Mouse (Mus musculus) hindbrain, embryonic 13.5 days (tissue): ENCODE data around the gene Gart. TPM values are rescaled to one million over a fixed set of nuclear protein-coding genes. Genes with fewer than 3 reads are reported as not detected.

ENCODE experiments used
- ATAC-seq: fragments of 200-750 bp; cut with Nextera tagmentation; 2 replicates; pipeline ENCODE4 v1.8.0; 2017; ENCODE audit warnings: moderate TSS enrichment; ENCODE audit not compliant: low FRiP score
- H3K27ac ChIP-seq: fragments of 300-500 bp; sonication (generic); 2 replicates; pipeline ENCODE4 v1.5.1; 2015; ENCODE audit warnings: inconsistent platforms, mild to moderate bottlenecking, moderate library complexity
- H3K27me3 ChIP-seq: fragments of 300-500 bp; sonication (generic); 2 replicates; pipeline ENCODE4 v1.6.1; 2015; ENCODE audit warnings: mild to moderate bottlenecking, inconsistent platforms
- H3K36me3 ChIP-seq: fragments of 300-500 bp; sonication (generic); 2 replicates; pipeline ENCODE4 v1.6.1; 2015; ENCODE audit warnings: mild to moderate bottlenecking, inconsistent platforms
- H3K4me1 ChIP-seq: fragments of 300-500 bp; sonication (generic); replicated peaks from 2 replicates; pipeline ENCODE4 v1.6.1; 2015; ENCODE audit warnings: inconsistent platforms
- H3K4me2 ChIP-seq: fragments of 300-500 bp; sonication (generic); 2 replicates; pipeline ENCODE4 v1.6.1; 2015; ENCODE audit warnings: inconsistent platforms, mild to moderate bottlenecking, moderate library complexity
- H3K4me3 ChIP-seq: fragments of 300-500 bp; sonication (generic); 2 replicates; pipeline ENCODE4 v1.5.1; 2015; ENCODE audit warnings: mild to moderate bottlenecking, inconsistent platforms
- H3K9ac ChIP-seq: fragments of 300-500 bp; sonication (generic); 2 replicates; pipeline ENCODE4 v1.6.1; 2015; ENCODE audit warnings: mild to moderate bottlenecking, inconsistent platforms
- H3K9me3 ChIP-seq: fragments of 300-500 bp; sonication (generic); 2 replicates; pipeline ENCODE4 v1.6.1; 2016; ENCODE audit warnings: inconsistent platforms
- WGBS: fragments of 180-500 bp; shearing (Covaris S2); methylation state at CpG from one replicate; pipeline ENCODE4 v1.1.7; 2015; 5-methylcytosine and 5-hydroxymethylcytosine counted together
- polyA plus RNA-seq: library from polyadenylated mRNA; unstranded; fragments of >200 nt; fragmentation: Nextera tagmentation; extraction: Ambion mirVana; gene quantifications from 2 replicates; pipeline ENCODE4 v1.2.1, GENCODE M21; 2015

Gene Gart
- polyA plus RNA-seq, 1 experiment from 2014 or later: 67.3 TPM

DNA sequence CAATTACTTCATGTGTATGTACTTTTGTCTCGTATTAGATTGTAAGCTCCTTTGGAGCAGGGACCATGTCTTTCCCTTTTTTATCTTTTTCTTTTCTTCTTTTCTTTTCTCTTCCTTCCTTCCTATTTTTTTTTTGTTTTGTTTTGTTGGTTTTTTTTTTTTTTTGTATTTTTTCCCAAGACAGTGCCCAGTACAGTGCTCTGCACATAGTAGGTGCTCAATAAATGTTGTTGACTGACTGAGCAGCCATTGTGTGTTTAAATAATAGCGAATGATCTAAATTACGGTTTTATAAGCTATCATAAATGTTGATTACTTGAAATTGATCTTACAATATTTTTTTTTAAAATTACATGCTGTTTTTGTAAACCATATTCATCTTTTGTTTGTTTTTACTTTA is 17.0 kb upstream of the Gart start:
- H3K4me1 ChIP-seq: peaks cover 10% of the 10 kb centered on the region
- WGBS: 97% methylated on average over 3 of the region's 3 CpGs
- H3K27me3 ChIP-seq: no peaks in the 10 kb centered on the region
- no peak overlapping the region for H3K9ac ChIP-seq
- H3K4me3 ChIP-seq: no peak overlapping the region
- no peak overlapping the region for H3K4me2 ChIP-seq
- no peaks in the 10 kb centered on the region for H3K9me3 ChIP-seq
- ATAC-seq: no peak
- H3K36me3 ChIP-seq: peaks cover 82% of the 10 kb centered on the region
- no peak overlapping the region for H3K27ac ChIP-seq

- no peak for ATAC-seq
- Histone ChIP-seq H3K36me3 (peaks cover 91% of the 10 kb centered on the region), H3K4me1 (peaks cover 10% of the 10 kb centered on the region), H3K27me3 (no peaks in the 10 kb centered on the region), H3K9ac (no peak overlapping the region), H3K4me2 (no peak overlapping the region), H3K4me3 (no peak overlapping the region), H3K27ac (no peak overlapping the region), H3K9me3 (no peaks in the 10 kb centered on the region)
- 95% methylated on average over 16 of the region's 16 CpGs for whole genome bisulfite sequencing
Measured at GRCm38 (mm10) chr16:91662336-91662735, 15.6 kb upstream of the Gart start.

DNA sequence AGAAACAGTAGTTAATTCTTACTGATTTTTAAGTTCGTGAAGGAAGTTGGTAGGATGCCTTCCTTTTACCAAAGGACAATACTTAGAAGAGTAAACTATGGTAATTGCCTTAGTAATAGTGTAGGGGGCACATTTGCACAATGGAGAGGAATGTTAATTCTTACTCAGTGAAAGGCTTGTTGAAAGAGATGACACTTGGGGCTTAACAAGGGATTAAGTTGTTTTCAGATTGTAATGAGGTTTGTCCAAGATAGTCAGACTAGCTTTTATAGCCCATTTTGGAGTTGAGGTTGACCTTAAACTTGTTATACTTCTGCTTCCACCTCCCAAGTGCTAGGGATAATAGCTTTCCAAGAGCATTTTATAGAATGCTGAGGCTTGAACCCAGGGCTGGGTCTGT is 14.6 kb upstream of the Gart start:
- no peak overlapping the region for H3K27ac ChIP-seq
- peaks cover 91% of the 10 kb centered on the region for H3K36me3 ChIP-seq
- H3K27me3 ChIP-seq: no peaks in the 10 kb centered on the region
- no peak overlapping the region for H3K4me3 ChIP-seq
- H3K9me3 ChIP-seq: no peaks in the 10 kb centered on the region
- H3K9ac ChIP-seq: no peak overlapping the region
- WGBS: 55% methylated on average over 1 of the region's 1 CpGs
- no peak overlapping the region for H3K4me2 ChIP-seq
- ATAC-seq: no peak
- H3K4me1 ChIP-seq: peaks cover 10% of the 10 kb centered on the region

DNA sequence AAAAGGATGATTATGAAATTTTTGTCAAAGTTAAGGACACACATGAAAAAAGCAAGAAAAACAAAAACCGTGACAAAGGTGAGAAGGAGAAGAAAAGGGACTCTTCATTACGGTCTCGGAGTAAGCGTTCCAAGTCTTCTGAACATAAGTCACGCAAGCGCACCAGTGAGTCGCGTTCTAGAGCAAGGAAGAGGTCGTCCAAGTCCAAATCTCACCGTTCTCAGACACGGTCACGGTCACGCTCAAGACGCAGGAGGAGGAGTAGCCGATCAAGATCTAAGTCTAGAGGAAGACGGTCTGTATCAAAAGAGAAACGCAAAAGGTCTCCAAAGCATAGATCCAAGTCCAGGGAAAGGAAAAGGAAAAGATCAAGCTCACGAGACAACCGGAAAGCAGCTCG is 13.0 kb upstream of the Gart start:
- peaks cover 91% of the 10 kb centered on the region for H3K36me3 ChIP-seq
- no peak overlapping the region for H3K9ac ChIP-seq
- H3K4me2 ChIP-seq: no peak overlapping the region
- H3K4me3 ChIP-seq: no peak overlapping the region
- H3K4me1 ChIP-seq: peaks cover 10% of the 10 kb centered on the region
- ATAC-seq: no peak
- WGBS: 97% methylated on average over 20 of the region's 20 CpGs
- H3K27ac ChIP-seq: no peak overlapping the region
- no peaks in the 10 kb centered on the region for H3K9me3 ChIP-seq
- H3K27me3 ChIP-seq: no peaks in the 10 kb centered on the region

GRCm38 (mm10) chr16:91658471-91658870 is 11.7 kb upstream of the Gart start:
- 95% methylated on average over 5 of the region's 5 CpGs for WGBS
- no peaks in the 10 kb centered on the region for H3K27me3 ChIP-seq
- peaks cover 89% of the 10 kb centered on the region for H3K36me3 ChIP-seq
- no peak for ATAC-seq
- no peak overlapping the region for H3K4me3 ChIP-seq
- no peak overlapping the region for H3K9ac ChIP-seq
- no peak overlapping the region for H3K27ac ChIP-seq
- peaks cover 10% of the 10 kb centered on the region for H3K4me1 ChIP-seq
- H3K4me2 ChIP-seq: no peak overlapping the region
- no peaks in the 10 kb centered on the region for H3K9me3 ChIP-seq

- H3K9ac ChIP-seq: no peak overlapping the region
- peaks cover 13% of the 10 kb centered on the region for H3K4me1 ChIP-seq
- H3K4me3 ChIP-seq: no peak overlapping the region
- H3K27ac ChIP-seq: no peak overlapping the region
- 0 out of 2 replicates have a peak, but pooled peaks have one; percentile 46 for ATAC-seq
- WGBS: 98% methylated on average over 17 of the region's 17 CpGs
- H3K36me3 ChIP-seq: peaks cover 82% of the 10 kb centered on the region
- no peak overlapping the region for H3K4me2 ChIP-seq
- no peaks in the 10 kb centered on the region for H3K27me3 ChIP-seq
- no peaks in the 10 kb centered on the region for H3K9me3 ChIP-seq
Measured at GRCm38 (mm10) chr16:91657285-91657684, 10.5 kb upstream of the Gart start.

GRCm38 (mm10) chr16:91655285-91655684 is 8.5 kb upstream of the Gart start:
- no peaks in the 10 kb centered on the region for H3K9me3 ChIP-seq
- H3K9ac ChIP-seq: no peak overlapping the region
- ATAC-seq: no peak

DNA sequence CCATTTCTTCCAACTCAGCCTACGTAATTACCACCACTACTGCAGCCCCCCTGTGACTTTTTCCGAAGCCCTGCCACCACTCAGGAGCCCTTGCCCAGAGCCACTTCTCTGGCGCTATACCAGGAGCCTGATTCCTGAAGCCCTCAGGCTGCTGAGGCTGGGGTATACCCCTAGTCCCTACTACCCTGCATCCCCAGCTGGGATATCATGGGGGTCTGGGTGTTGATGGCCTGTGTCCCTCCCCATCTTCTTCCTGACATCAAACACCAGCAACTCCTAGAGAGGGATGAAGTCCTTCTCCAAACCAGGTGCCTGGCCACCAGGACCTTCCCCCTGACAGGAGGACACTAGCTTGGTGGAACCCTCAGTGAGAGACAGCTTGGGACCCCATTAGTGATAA is 5.4 kb upstream of the Gart start:
- peaks cover 42% of the 10 kb centered on the region for H3K36me3 ChIP-seq
- no peak overlapping the region for H3K9ac ChIP-seq
- 93% methylated on average over 3 of the region's 3 CpGs for WGBS

More at GRCm38 (mm10) chr16:91655285-91655684, 8.5 kb upstream of the Gart start:
- H3K4me1 ChIP-seq: peaks cover 10% of the 10 kb centered on the region
- H3K4me3 ChIP-seq: no peak overlapping the region
- H3K27ac ChIP-seq: no peak overlapping the region
- no peak overlapping the region for H3K4me2 ChIP-seq
- H3K27me3 ChIP-seq: no peaks in the 10 kb centered on the region
- H3K36me3 ChIP-seq: peaks cover 73% of the 10 kb centered on the region
- 97% methylated on average over 9 of the region's 9 CpGs for WGBS

GRCm38 (mm10) chr16:91649781-91650180 is 3.0 kb upstream of the Gart start:
- H3K9ac ChIP-seq: no peak overlapping the region
- peaks cover 25% of the 10 kb centered on the region for H3K4me1 ChIP-seq
- no peaks in the 10 kb centered on the region for H3K9me3 ChIP-seq
- peak overlapping the region; percentile 40 for H3K4me2 ChIP-seq
- no peak overlapping the region for H3K4me3 ChIP-seq
- no peak overlapping the region for H3K27ac ChIP-seq
- ATAC-seq: no peak
- H3K27me3 ChIP-seq: no peaks in the 10 kb centered on the region
- H3K36me3 ChIP-seq: peaks cover 17% of the 10 kb centered on the region

More for the DNA sequence above, 5.4 kb upstream of the Gart start:
- H3K4me3 ChIP-seq: no peak overlapping the region
- no peak overlapping the region for H3K4me2 ChIP-seq
- no peak for ATAC-seq
- no peaks in the 10 kb centered on the region for H3K27me3 ChIP-seq
- no peaks in the 10 kb centered on the region for H3K9me3 ChIP-seq
- peaks cover 19% of the 10 kb centered on the region for H3K4me1 ChIP-seq
- H3K27ac ChIP-seq: no peak overlapping the region

GRCm38 (mm10) chr16:91649246-91649645 is 2.5 kb upstream of the Gart start:
- Histone ChIP-seq H3K9ac (peak overlapping the region; percentile 62), H3K27me3 (no peaks in the 10 kb centered on the region), H3K4me1 (peaks cover 25% of the 10 kb centered on the region), H3K36me3 (peaks cover 16% of the 10 kb centered on the region), H3K27ac (no peak overlapping the region), H3K4me3 (peak overlapping the region; percentile 73), H3K9me3 (no peaks in the 10 kb centered on the region), H3K4me2 (peak overlapping the region; percentile 92)
- no peak for ATAC-seq
- 66% methylated on average over 3 of the region's 3 CpGs for WGBS

DNA sequence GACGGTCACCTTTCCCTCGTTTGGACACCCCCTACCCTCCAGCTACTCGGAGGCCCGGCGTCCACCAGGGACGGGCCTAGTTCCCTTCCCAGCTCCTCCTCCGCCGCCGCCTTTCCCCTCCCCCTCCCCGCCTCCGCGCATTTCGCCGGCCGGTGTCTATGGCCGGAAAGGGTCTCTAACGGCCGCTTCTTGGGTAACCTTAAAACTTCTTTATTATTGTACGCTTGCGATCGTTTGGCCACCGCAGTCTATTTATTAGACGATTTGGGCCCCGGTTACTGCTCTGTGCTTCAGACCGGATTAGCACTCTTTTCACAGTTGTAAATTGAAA is 1.4 kb upstream of the Gart start:
- under 1% methylated on average over 25 of the region's 25 CpGs for WGBS
- H3K27me3 ChIP-seq: no peaks in the 10 kb centered on the region
- H3K4me3 ChIP-seq: peak overlapping the region; percentile 73
- peak overlapping the region; percentile 99 for H3K27ac ChIP-seq
- peak overlapping the region; percentile 92 for H3K4me2 ChIP-seq
- H3K4me1 ChIP-seq: peaks cover 25% of the 10 kb centered on the region
- H3K9ac ChIP-seq: peak overlapping the region; percentile 86
- H3K9me3 ChIP-seq: no peaks in the 10 kb centered on the region
- ATAC-seq: peak; percentile 63
- peaks cover 11% of the 10 kb centered on the region for H3K36me3 ChIP-seq

DNA sequence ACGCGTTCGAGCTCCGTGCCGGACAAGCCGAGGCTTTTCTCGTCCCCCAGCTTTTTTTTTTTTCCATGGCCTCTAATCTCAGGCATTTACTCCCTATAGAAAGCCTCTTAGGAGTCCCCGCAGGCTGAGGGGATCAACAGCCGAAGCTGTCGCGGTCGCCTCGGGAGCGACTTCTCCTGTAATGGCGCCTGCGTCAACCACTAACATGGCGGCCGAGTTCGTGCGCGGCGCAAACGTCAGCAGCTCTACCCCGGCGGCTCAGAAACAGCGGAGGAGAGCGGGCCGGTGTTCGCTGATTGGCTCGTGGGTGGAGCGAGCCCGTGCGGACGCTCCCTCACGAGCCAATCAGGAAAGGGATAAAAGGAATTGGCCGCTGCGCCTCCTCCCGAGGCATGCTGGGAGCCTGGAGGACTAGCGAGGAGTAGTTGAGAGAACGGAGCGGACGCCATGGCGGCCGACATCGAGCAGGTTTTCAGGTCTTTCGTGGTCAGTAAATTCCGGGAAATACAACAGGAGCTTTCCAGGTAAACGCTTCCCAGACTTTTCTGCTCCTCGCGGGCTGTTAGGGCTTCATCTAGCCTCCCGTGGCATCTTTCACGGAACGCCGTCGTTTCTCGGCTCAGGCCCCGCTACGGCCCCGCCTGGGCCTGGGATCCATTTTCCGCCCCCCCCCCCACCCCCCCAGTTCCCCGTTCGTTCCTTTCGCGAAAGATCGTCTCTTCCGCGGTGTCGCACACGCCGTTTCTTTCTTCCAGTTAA is 888 bp upstream of the Gart start, which contains the start of gene Son:
TSS of gene Son (plus strand) at position 46 of the 759 bp plus-strand sequence.
- peak; percentile 97 for ATAC-seq
- Histone ChIP-seq H3K9ac (peak within 1 kb of the TSS; percentile 91), H3K9me3 (no peaks in the 10 kb centered on the region), H3K36me3 (peaks cover 16% of the 10 kb centered on the region), H3K4me2 (peak within 1 kb of the TSS; percentile 92), H3K27ac (peak within 1 kb of the TSS; percentile 99), H3K4me3 (peak within 1 kb of the TSS; percentile 73), H3K4me1 (peaks cover 25% of the 10 kb centered on the region), H3K27me3 (no peaks in the 10 kb centered on the region)
- under 1% methylated on average over 70 of the region's 70 CpGs for WGBS

DNA sequence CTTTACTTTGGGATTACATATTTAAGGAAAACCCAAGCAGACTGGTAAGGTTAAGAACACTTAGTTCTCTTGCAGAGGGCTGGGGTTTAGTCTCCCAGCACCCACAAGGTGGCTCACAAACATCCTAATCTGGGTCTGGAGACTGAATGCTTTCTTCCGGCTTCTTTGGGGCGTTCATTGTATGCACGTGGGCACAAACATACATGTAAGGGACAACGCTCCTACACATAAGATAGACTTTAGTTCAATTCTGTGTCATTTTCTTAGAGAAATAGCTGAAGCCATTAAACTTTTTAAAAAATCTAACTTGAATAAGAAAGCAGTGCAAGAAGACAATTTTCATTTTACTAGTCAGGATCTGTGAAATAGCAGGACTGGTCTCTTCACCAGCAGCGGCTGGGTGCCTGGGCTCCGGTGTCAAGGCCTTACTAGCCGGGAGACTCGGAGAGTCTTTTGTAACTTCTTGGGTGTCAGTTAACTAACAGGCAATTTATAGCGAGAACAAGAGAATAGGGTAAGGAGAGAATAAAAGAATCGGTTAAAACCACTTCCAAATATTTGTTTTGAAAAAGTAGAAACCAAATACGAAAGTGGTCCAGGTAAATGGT is 653 bp downstream of the Gart start:
- H3K36me3 ChIP-seq: peaks cover 21% of the 10 kb centered on the region
- peaks cover 17% of the 10 kb centered on the region for H3K4me1 ChIP-seq
- peak overlapping the region; percentile 99; the same call in 1 of the 2 replicates for H3K27ac ChIP-seq
- WGBS: 2% methylated on average over 11 of the region's 11 CpGs
- no peaks in the 10 kb centered on the region for H3K9me3 ChIP-seq
- H3K27me3 ChIP-seq: no peaks in the 10 kb centered on the region
- peak overlapping the region; percentile 92 for H3K4me2 ChIP-seq
- ATAC-seq: no peak
- H3K9ac ChIP-seq: peak overlapping the region; percentile 91
- peak overlapping the region; percentile 73 for H3K4me3 ChIP-seq
